16 mouse cellular contexts compared by ENCODE assay signal in the genomic region with DNA sequence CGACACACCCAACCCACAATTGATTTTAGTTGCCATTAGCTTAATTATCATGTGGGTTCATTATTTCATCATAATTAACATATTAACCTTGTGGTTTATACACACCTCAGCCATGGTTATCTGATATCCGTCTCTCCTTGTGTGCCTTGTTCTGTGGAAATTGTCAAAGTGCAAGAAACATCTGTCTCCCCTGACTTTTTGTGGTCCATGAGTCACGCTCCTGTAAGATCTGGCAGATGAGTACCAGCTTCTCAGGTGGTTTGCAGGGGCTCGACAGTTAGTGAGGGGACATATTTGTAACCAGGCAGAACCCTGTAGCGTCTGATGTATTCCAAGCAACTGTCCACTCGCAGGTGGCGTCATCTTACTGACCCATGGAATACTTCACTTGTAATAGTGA.
DNase-seq lines count a peak whose midpoint lies in the region; ATAC-seq and TF ChIP-seq lines count a peak whose summit lies in the region.
"Had no signal": no experiment of that assay in that cellular context is flagged by ENCODE, and none has a peak within 500 bp of the region (broad histone marks: within the 10 kb centered on the region; RNA-seq: fewer than 3 reads in every experiment).

No protein-coding gene starts in this region.

- intact Hi-C loops in heart, postnatal 36 days (cut with DNase I): no loop called here

- no peak for DNase-seq in stomach, postnatal 0 days (ENCODE audit: low spot score)
- DNase-seq in 3T3-L1 (ENCODE audit: low read depth, low spot score) (peak; percentile 68), 416B (ENCODE audit: low read depth) (peak; percentile 19)
- peak; percentile 20 for DNase-seq in thymus, postnatal 4 days
- no peak for DNase-seq in heart, postnatal 36 days
- DNase-seq: adrenal gland, adult 8-10 months; adrenal gland, postnatal 36 days; cerebellum, adult 2 months; cerebellum, postnatal 10 days; forebrain, postnatal 0 days; gastrocnemius, postnatal 14 days; heart, postnatal 4 days had no signal

- no peak overlapping the region for H3K4me3 ChIP-seq in stomach, embryonic 14.5 days (ENCODE audit: low read depth, low read length)
- H3K4me3 ChIP-seq in stomach, postnatal 0 days (ENCODE audit: low read depth, low read length): no peak overlapping the region
- H3K4me3 ChIP-seq: embryonic facial prominence, embryonic 10.5 days; forebrain, embryonic 13.5 days; heart, embryonic 13.5 days had no signal

- peak overlapping the region; percentile 90; the same call in 1 of the 2 replicates for H3K27ac ChIP-seq in stomach, embryonic 14.5 days (ENCODE audit: low read length)
- H3K27ac ChIP-seq in stomach, postnatal 0 days (replicated peaks): no peak overlapping the region
- H3K27ac ChIP-seq: heart, embryonic 13.5 days had no signal

- no peaks in the 10 kb centered on the region for H3K9me3 ChIP-seq in stomach, embryonic 14.5 days (ENCODE audit: control insufficient read depth, low read depth, low read length)
- no peaks in the 10 kb centered on the region for H3K9me3 ChIP-seq in stomach, postnatal 0 days (ENCODE audit: control insufficient read depth, low read length)
- H3K9me3 ChIP-seq: embryonic facial prominence, embryonic 10.5 days; forebrain, embryonic 13.5 days; heart, embryonic 13.5 days had no signal

- no peak for TF ChIP-seq EP300 in stomach, postnatal 0 days (optimal IDR thresholded peaks at IDR 0.05)

- 78% methylated on average over 7 of the region's 7 CpGs for WGBS in stomach, embryonic 14.5 days
- WGBS in stomach, postnatal 0 days: 79% methylated on average over 7 of the region's 7 CpGs

- TF ChIP-seq CTCF in stomach, postnatal 0 days (IDR thresholded peaks at IDR 0.05; ENCODE audit: low read depth): no peak

- H3K4me2 ChIP-seq in stomach, embryonic 14.5 days (replicated peaks; ENCODE audit: low read depth, low read length): no peak overlapping the region
- H3K4me2 ChIP-seq in stomach, postnatal 0 days (replicated peaks; ENCODE audit: low read depth): no peak overlapping the region
- H3K4me2 ChIP-seq: forebrain, embryonic 13.5 days; heart, embryonic 13.5 days had no signal

- H3K4me1 ChIP-seq in stomach, embryonic 14.5 days (ENCODE audit: control insufficient read depth, insufficient read depth, low read length): peaks cover 14% of the 10 kb centered on the region
- no peaks in the 10 kb centered on the region for H3K4me1 ChIP-seq in stomach, postnatal 0 days (replicated peaks; ENCODE audit: control insufficient read depth, insufficient read depth)

- H3K36me3 ChIP-seq in stomach, embryonic 14.5 days (ENCODE audit: control insufficient read depth, insufficient read depth, low read length): no peaks in the 10 kb centered on the region
- no peaks in the 10 kb centered on the region for H3K36me3 ChIP-seq in stomach, postnatal 0 days (ENCODE audit: control insufficient read depth, insufficient read depth, low read length)
- H3K36me3 ChIP-seq: embryonic facial prominence, embryonic 10.5 days; heart, embryonic 13.5 days had no signal

- no peak for ATAC-seq in stomach, embryonic 14.5 days (ENCODE audit: insufficient number of reproducible peaks, insufficient read depth, low FRiP score, low read depth)
- no peak for ATAC-seq in stomach, postnatal 0 days (ENCODE audit: low FRiP score, low TSS enrichment)
- ATAC-seq: forebrain, postnatal 0 days had no signal

- H3K27me3 ChIP-seq in stomach, embryonic 14.5 days (ENCODE audit: control insufficient read depth, insufficient read depth, low read length): no peaks in the 10 kb centered on the region
- H3K27me3 ChIP-seq in stomach, postnatal 0 days (ENCODE audit: control insufficient read depth, insufficient read depth, low read length): no peaks in the 10 kb centered on the region
- H3K27me3 ChIP-seq: forebrain, embryonic 13.5 days; heart, embryonic 13.5 days had no signal

- no peak overlapping the region for H3K9ac ChIP-seq in stomach, embryonic 14.5 days (replicated peaks; ENCODE audit: low read depth, low read length)
- no peak overlapping the region for H3K9ac ChIP-seq in stomach, postnatal 0 days (ENCODE audit: low read length)
- H3K9ac ChIP-seq: forebrain, embryonic 13.5 days; forebrain, postnatal 0 days; heart, embryonic 13.5 days had no signal

Comparison
In these comparisons a context has a peak if more than half of its experiments do, and no peak if none do; other contexts are left out.
1. DNase-seq: peak in 3T3-L1 (single experiment), 416B (single experiment) and thymus, postnatal 4 days (single experiment); none in stomach, postnatal 0 days (single experiment) and heart, postnatal 36 days (0 of 2).